Mouse (Mus musculus) lung, postnatal 0 days (tissue): ENCODE results near the gene Nr3c2. TPM values are rescaled to one million over a fixed set of nuclear protein-coding genes. Genes with fewer than 3 reads are reported as not detected.

Experiments used
- ATAC-seq: fragments of 200-750 bp; cut with Nextera tagmentation; 2 replicates; pipeline ENCODE4 v1.8.0; 2017; ENCODE audit warnings: moderate library complexity
- DNase-seq: peaks from one replicate; pipeline ENCODE4 v3.0.0-alpha.2; 2016; ENCODE audit warnings: low spot score
- H3K27ac ChIP-seq: fragments of 300-500 bp; sonication (generic); 2 replicates; pipeline ENCODE4 v1.5.1; 2014; ENCODE audit warnings: antibody characterized with exemption, mild to moderate bottlenecking, low read length, mixed read lengths
- H3K27me3 ChIP-seq: fragments of 300-500 bp; sonication (generic); replicated peaks from 2 replicates; pipeline ENCODE4 v1.6.1; 2014; ENCODE audit warnings: low read length, mixed read lengths; ENCODE audit not compliant: insufficient read depth
- H3K36me3 ChIP-seq: fragments of 300-500 bp; sonication (generic); 2 replicates; pipeline ENCODE4 v1.6.1; 2014; ENCODE audit warnings: low read length, mixed read lengths; ENCODE audit not compliant: insufficient read depth
- H3K4me1 ChIP-seq: fragments of 300-500 bp; sonication (generic); 2 replicates; pipeline ENCODE4 v1.6.1; 2014; ENCODE audit warnings: antibody characterized with exemption, low read depth, low read length, mixed read lengths; ENCODE audit not compliant: insufficient read depth
- H3K4me2 ChIP-seq: fragments of 300-500 bp; sonication (generic); replicated peaks from 2 replicates; pipeline ENCODE4 v1.6.1; 2014; ENCODE audit warnings: low read depth, mild to moderate bottlenecking, low read length, moderate library complexity, mixed read lengths
- H3K4me3 ChIP-seq: fragments of 300-500 bp; sonication (generic); 2 replicates; pipeline ENCODE4 v1.5.1; 2014; ENCODE audit warnings: low read depth, low read length
- H3K9ac ChIP-seq: fragments of 300-500 bp; sonication (generic); replicated peaks from 2 replicates; pipeline ENCODE4 v1.6.1; 2014; ENCODE audit warnings: low read depth, mild to moderate bottlenecking
- H3K9me3 ChIP-seq: fragments of 300-500 bp; sonication (generic); 2 replicates; pipeline ENCODE4 v1.6.1; 2016; ENCODE audit warnings: low read length, mixed read lengths
- CTCF ChIP-seq: IDR thresholded peaks from 2 replicates; pipeline ENCODE4 v1.5.1; 2016; ENCODE audit warnings: antibody characterized with exemption, mild to moderate bottlenecking
- EP300 ChIP-seq: IDR thresholded peaks from 2 replicates; pipeline ENCODE4 v1.6.1; 2016; ENCODE audit warnings: antibody characterized with exemption, mild to moderate bottlenecking, control low read depth
- WGBS: fragments of 180-500 bp; shearing (Covaris S2); extraction: QIAGEN DNeasy Blood & Tissue Kit; methylation state at CpG from one replicate; pipeline ENCODE4 v1.1.7; 2014; 5-methylcytosine and 5-hydroxymethylcytosine counted together
- polyA plus RNA-seq: library from polyadenylated mRNA; unstranded; fragments of >200 nt; fragmentation: Nextera tagmentation; extraction: Ambion mirVana; gene quantifications from 2 replicates; pipeline ENCODE4 v1.2.1, GENCODE M21; 2015

Gene Nr3c2
- polyA plus RNA-seq, 1 experiment from 2014 or later = 1.6 TPM

- H3K4me1 ChIP-seq = no peaks in the 10 kb centered on the region
- no peak for DNase-seq
- no peaks in the 10 kb centered on the region for H3K9me3 ChIP-seq
- no peaks in the 10 kb centered on the region for H3K27me3 ChIP-seq
- no peak overlapping the region for H3K4me3 ChIP-seq
- H3K36me3 ChIP-seq = no peaks in the 10 kb centered on the region
- no peak overlapping the region for H3K4me2 ChIP-seq
- no peak overlapping the region for H3K9ac ChIP-seq
- no peak overlapping the region for H3K27ac ChIP-seq
- no peak for ATAC-seq
- 82% methylated on average over 4 of the region's 4 CpGs for WGBS
- TF ChIP-seq EP300 = no peak
- TF ChIP-seq CTCF = no peak
Measured at GRCm38 (mm10) chr8:77128006-77128405, 228.8 kb downstream of the Nr3c2 start.

GRCm38 (mm10) chr8:77132903-77133637 is 233.8 kb downstream of the Nr3c2 start:
- WGBS = 35% methylated on average over 11 of the region's 11 CpGs
- Histone ChIP-seq H3K9me3 (no peaks in the 10 kb centered on the region), H3K27ac (0 out of 2 replicates have a peak overlapping the region, but pooled peaks have one; percentile 32), H3K4me1 (no peaks in the 10 kb centered on the region), H3K4me3 (no peak overlapping the region), H3K4me2 (peak overlapping the region; percentile 25; the same call in 1 of the 2 replicates), H3K36me3 (no peaks in the 10 kb centered on the region), H3K27me3 (no peaks in the 10 kb centered on the region), H3K9ac (no peak overlapping the region)
- TF ChIP-seq EP300 = peak; percentile 62; the same call in 1 of the 2 replicates
- no peak for TF ChIP-seq CTCF
- ATAC-seq (peak; percentile 80), DNase-seq (peak; percentile 64)

- H3K4me1 ChIP-seq = no peaks in the 10 kb centered on the region
- no peak overlapping the region for H3K9ac ChIP-seq
- 35% methylated on average over 7 of the region's 7 CpGs for WGBS
- no peaks in the 10 kb centered on the region for H3K9me3 ChIP-seq
- no peak overlapping the region for H3K4me2 ChIP-seq
- no peak for ATAC-seq
- H3K36me3 ChIP-seq = no peaks in the 10 kb centered on the region
- TF ChIP-seq EP300 (no peak), CTCF (no peak)
- DNase-seq = no peak
- H3K27ac ChIP-seq = no peak overlapping the region
- H3K27me3 ChIP-seq = no peaks in the 10 kb centered on the region
- no peak overlapping the region for H3K4me3 ChIP-seq
Measured at GRCm38 (mm10) chr8:77133797-77134385, 234.6 kb downstream of the Nr3c2 start.

- no peaks in the 10 kb centered on the region for H3K4me1 ChIP-seq
- no peak overlapping the region for H3K9ac ChIP-seq
- H3K9me3 ChIP-seq = no peaks in the 10 kb centered on the region
- no peak overlapping the region for H3K27ac ChIP-seq
- ATAC-seq (no peak), DNase-seq (no peak)
- H3K27me3 ChIP-seq = no peaks in the 10 kb centered on the region
- TF ChIP-seq CTCF = no peak
- TF ChIP-seq EP300 = no peak
- no peaks in the 10 kb centered on the region for H3K36me3 ChIP-seq
- H3K4me3 ChIP-seq = no peak overlapping the region
- WGBS = 88% methylated on average over 3 of the region's 3 CpGs
- no peak overlapping the region for H3K4me2 ChIP-seq
Measured at GRCm38 (mm10) chr8:77145285-77145684, 246.0 kb downstream of the Nr3c2 start.

GRCm38 (mm10) chr8:77154496-77154895 is 255.3 kb downstream of the Nr3c2 start:
- ATAC-seq (no peak), DNase-seq (peak; percentile 11)
- Histone ChIP-seq H3K9me3 (no peaks in the 10 kb centered on the region), H3K4me1 (no peaks in the 10 kb centered on the region), H3K27me3 (no peaks in the 10 kb centered on the region), H3K36me3 (no peaks in the 10 kb centered on the region), H3K9ac (no peak overlapping the region), H3K4me3 (no peak overlapping the region), H3K4me2 (no peak overlapping the region), H3K27ac (no peak overlapping the region)
- TF ChIP-seq EP300 (no peak), CTCF (peak; percentile 80)
- WGBS = 45% methylated on average over 3 of the region's 3 CpGs

- TF ChIP-seq EP300 (no peak), CTCF (no peak)
- WGBS = 65% methylated on average over 6 of the region's 6 CpGs
- Histone ChIP-seq H3K4me1 (0 out of 2 replicates have a peak, but pooled peaks cover 4% of the 10 kb centered on the region), H3K4me2 (no peak overlapping the region), H3K36me3 (no peaks in the 10 kb centered on the region), H3K9me3 (no peaks in the 10 kb centered on the region), H3K27me3 (no peaks in the 10 kb centered on the region), H3K27ac (no peak overlapping the region), H3K4me3 (no peak overlapping the region), H3K9ac (no peak overlapping the region)
- DNase-seq = no peak
- ATAC-seq = no peak
Measured at GRCm38 (mm10) chr8:77169320-77169719, 270.1 kb downstream of the Nr3c2 start.
